Mouse (Mus musculus) brown adipose tissue, adult 24 weeks (tissue): ENCODE results near the gene Khdc3. TPM values are rescaled to one million over a fixed set of nuclear protein-coding genes. Genes with fewer than 3 reads are reported as not detected.

Experiments used
- H3K27ac ChIP-seq: fragments of 200-500 bp; replicated peaks from 2 replicates; pipeline ENCODE4 v1.5.1; 2012; ENCODE audit warnings: low read depth, mild to moderate bottlenecking, low read length
- H3K4me1 ChIP-seq: fragments of 200-500 bp; 2 replicates; pipeline ENCODE4 v1.6.1; 2012; ENCODE audit warnings: low read length, mixed read lengths; ENCODE audit not compliant: control insufficient read depth, insufficient read depth, insufficient read length
- H3K4me3 ChIP-seq: fragments of 200-500 bp; 2 replicates; pipeline ENCODE4 v1.5.1; 2012; ENCODE audit warnings: low read depth, mild to moderate bottlenecking, low read length, moderate library complexity; ENCODE audit not compliant: insufficient read depth
- polyA plus RNA-seq: library from polyadenylated mRNA; stranded (reverse); fragments of >200 nt; gene quantifications from 2 replicates; pipeline ENCODE4 v1.2.4, GENCODE M21; 2012; ENCODE audit not compliant: missing spikeins, insufficient read depth, insufficient read length

Khdc3 gene
- polyA plus RNA-seq, 1 experiment: not detected

DNA sequence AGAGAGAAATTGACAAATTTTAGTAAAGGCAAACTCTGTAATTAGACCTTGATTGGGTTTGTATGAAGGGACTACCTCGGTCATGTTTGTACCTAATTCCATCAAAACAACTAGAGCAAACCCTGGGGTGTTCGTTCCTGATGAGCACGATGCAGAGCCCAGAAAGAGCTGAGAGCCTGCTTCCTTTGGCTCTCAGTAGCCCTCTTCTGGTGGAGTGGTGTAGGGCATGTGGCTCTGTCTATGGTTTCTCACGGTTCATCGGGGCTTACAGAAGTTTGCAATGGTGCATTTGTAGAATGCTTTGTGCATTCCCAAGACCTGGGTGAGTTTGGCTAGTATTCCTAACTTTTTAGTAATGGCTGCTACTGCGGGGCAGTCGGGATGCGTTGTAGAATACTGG, 20.1 kb downstream of the Khdc3 start:
- Histone ChIP-seq H3K4me1 (no peaks in the 10 kb centered on the region), H3K27ac (no peak overlapping the region), H3K4me3 (no peak overlapping the region)

- Histone ChIP-seq H3K4me1 (no peaks in the 10 kb centered on the region), H3K27ac (no peak overlapping the region), H3K4me3 (no peak overlapping the region)
Observed at GRCm38 (mm10) chr9:73125043-73125570, 23.5 kb downstream of the Khdc3 start.

- Histone ChIP-seq H3K4me3 (no peak overlapping the region), H3K27ac (no peak overlapping the region), H3K4me1 (no peaks in the 10 kb centered on the region)
Observed at GRCm38 (mm10) chr9:73127457-73127856, 25.8 kb downstream of the Khdc3 start.

- Histone ChIP-seq H3K27ac (no peak overlapping the region), H3K4me3 (no peak overlapping the region), H3K4me1 (no peaks in the 10 kb centered on the region)
Observed at GRCm38 (mm10) chr9:73129875-73130274, 28.2 kb downstream of the Khdc3 start.

GRCm38 (mm10) chr9:73130529-73130928, 28.9 kb downstream of the Khdc3 start:
- H3K4me3 ChIP-seq: no peak overlapping the region
- H3K4me1 ChIP-seq: no peaks in the 10 kb centered on the region
- no peak overlapping the region for H3K27ac ChIP-seq

DNA sequence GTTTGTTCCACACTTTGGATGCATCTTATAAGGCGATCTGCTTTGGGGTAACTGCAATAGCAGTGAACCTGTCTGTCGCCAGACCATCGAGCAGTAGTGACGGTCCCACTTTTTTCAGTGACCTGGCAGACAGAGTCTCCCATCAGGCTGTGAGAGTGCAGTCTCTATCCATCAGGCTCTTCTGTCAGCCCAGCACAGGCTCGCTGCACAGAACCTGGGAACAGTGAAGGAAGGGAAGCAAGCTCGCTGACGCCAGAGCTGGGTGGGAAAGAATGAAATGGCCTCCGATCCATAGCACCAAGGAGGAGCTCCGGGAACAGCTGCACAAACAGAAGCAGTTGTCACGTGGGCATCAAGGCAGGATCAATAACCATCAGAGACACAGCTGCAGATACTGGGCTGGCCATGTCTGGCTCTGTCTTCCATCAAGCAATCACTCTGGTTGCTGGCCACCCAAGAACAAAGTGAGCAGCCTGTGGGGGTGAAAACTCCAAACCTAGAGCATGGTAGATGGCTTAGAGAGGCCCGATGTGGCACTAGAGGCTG, 35.8 kb downstream of the Khdc3 start:
- H3K27ac ChIP-seq: no peak overlapping the region
- no peaks in the 10 kb centered on the region for H3K4me1 ChIP-seq
- H3K4me3 ChIP-seq: no peak overlapping the region

Other genes starting within 250 kb of the Khdc3 start
- 2.9 and 4.0 TPM in 2 replicates for gene Pygo1, start 176.2 kb upstream of the Khdc3 start, polyA plus RNA-seq
- 2.1 TPM in 1 of 2 replicates, not detected in the other for gene Dyx1c1, start 143.1 kb upstream of the Khdc3 start, polyA plus RNA-seq
- gene Gm44503, start 143.0 kb upstream of the Khdc3 start, polyA plus RNA-seq: not detected in 2 replicates
- 15.8 and 19.5 TPM in 2 replicates for gene Ccpg1os, start 116.5 kb upstream of the Khdc3 start, polyA plus RNA-seq
- gene Ccpg1, start 116.4 kb upstream of the Khdc3 start, polyA plus RNA-seq: 61.5 and 64.5 TPM in 2 replicates
- 4.4 and 5.4 TPM in 2 replicates for gene Pigb, start 61.5 kb upstream of the Khdc3 start, polyA plus RNA-seq
- 0.38 and 1.7 TPM in 2 replicates for gene Rab27a, start 57.0 kb upstream of the Khdc3 start, polyA plus RNA-seq
- not detected in 2 replicates for gene Gm20509, start 634 bp downstream of the Khdc3 start, polyA plus RNA-seq
- gene Rsl24d1, start 11.6 kb downstream of the Khdc3 start, polyA plus RNA-seq: 31.8 and 39.1 TPM in 2 replicates